Mouse (Mus musculus) monocyte, adult 2 months (primary cell): ENCODE measurements around the gene Cd93.

Experiments used
- DNase-seq, 2 experiments: peaks; one replicate each; pipeline ENCODE4 v3.0.0; 2022; ENCODE audit warnings: low spot score in 2 of 2, low read depth in 1 of 2

Gene Cd93

GRCm38 (mm10) chr2:148442710-148443109, 653 bp downstream of the Cd93 start:
- no peak for DNase-seq

- DNase-seq, result no peak
Measured at GRCm38 (mm10) chr2:148442172-148442571, 1.2 kb downstream of the Cd93 start.

- DNase-seq, result no peak
Measured at GRCm38 (mm10) chr2:148441421-148441820, 1.9 kb downstream of the Cd93 start.

GRCm38 (mm10) chr2:148439691-148440276, 3.6 kb downstream of the Cd93 start:
- DNase-seq, result no peak

GRCm38 (mm10) chr2:148436285-148436684, 7.1 kb downstream of the Cd93 start:
- no peak for DNase-seq

- DNase-seq, result no peak
Measured at GRCm38 (mm10) chr2:148432346-148432745, 11.0 kb downstream of the Cd93 start.

- DNase-seq, result no peak
Measured at GRCm38 (mm10) chr2:148430941-148431340, 12.4 kb downstream of the Cd93 start.

GRCm38 (mm10) chr2:148429001-148429505, 14.3 kb downstream of the Cd93 start:
- DNase-seq, result no peak

- no peak for DNase-seq
Measured at GRCm38 (mm10) chr2:148428523-148428922, 14.8 kb downstream of the Cd93 start.

GRCm38 (mm10) chr2:148427553-148427952, 15.8 kb downstream of the Cd93 start:
- no peak for DNase-seq

GRCm38 (mm10) chr2:148425709-148426382, 17.5 kb downstream of the Cd93 start:
- no peak for DNase-seq

- no peak for DNase-seq
Measured at GRCm38 (mm10) chr2:148421706-148422105, 21.7 kb downstream of the Cd93 start.

GRCm38 (mm10) chr2:148421112-148421511, 22.3 kb downstream of the Cd93 start:
- no peak for DNase-seq

GRCm38 (mm10) chr2:148419776-148420175, 23.6 kb downstream of the Cd93 start:
- DNase-seq, result no peak

- DNase-seq, result no peak
Measured at GRCm38 (mm10) chr2:148419151-148419550, 24.2 kb downstream of the Cd93 start.

- DNase-seq, result no peak
Measured at GRCm38 (mm10) chr2:148409821-148410220, 33.5 kb downstream of the Cd93 start.

GRCm38 (mm10) chr2:148409141-148409540, 34.2 kb downstream of the Cd93 start:
- DNase-seq, result peak; percentile 72 to 74

- no peak for DNase-seq
Measured at GRCm38 (mm10) chr2:148408761-148409120, 34.6 kb downstream of the Cd93 start.

- DNase-seq, result peak; percentile 66
Measured at GRCm38 (mm10) chr2:148407870-148408760, 35.2 kb downstream of the Cd93 start, which contains the start of gene Thbd. Thbd (minus strand) TSS chr2:148408188.

GRCm38 (mm10) chr2:148406971-148407869, 36.1 kb downstream of the Cd93 start:
- DNase-seq, result peak in 1 of 2 experiments; percentile 35
